ENCODE assay signal across 15 mouse cellular contexts in the genomic region with DNA sequence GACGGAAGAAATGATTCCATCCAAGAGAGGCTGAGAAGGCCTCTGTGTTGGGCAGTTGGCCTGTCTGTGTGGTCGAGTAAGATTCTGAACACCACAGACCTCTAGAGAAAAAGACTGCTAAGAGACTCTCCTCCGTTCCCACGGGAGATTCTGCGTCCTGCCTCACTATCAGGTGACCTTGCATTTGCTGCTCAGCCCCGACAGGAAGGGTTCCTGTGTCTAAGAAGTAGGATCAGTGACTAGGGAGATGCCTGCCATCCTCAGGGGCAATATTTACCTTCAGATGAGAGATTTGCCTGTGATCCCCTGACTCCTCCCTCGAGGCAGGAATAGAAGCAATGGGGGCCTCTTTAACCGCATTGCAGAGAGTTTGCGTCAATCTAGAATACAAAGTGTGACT.
"Had no signal": no experiment of that assay in that cellular context is flagged by ENCODE, and none has a peak within 500 bp of the region (broad histone marks: within the 10 kb centered on the region; RNA-seq: fewer than 3 reads in every experiment).

No protein-coding gene starts in this region.

- H3K9me3 ChIP-seq: lung, embryonic 15.5 days; midbrain, embryonic 10.5 days; midbrain, embryonic 12.5 days; neural tube, embryonic 12.5 days had no signal

- H3K4me2 ChIP-seq: lung, embryonic 15.5 days; midbrain, embryonic 12.5 days; neural tube, embryonic 12.5 days had no signal

- H3K4me1 ChIP-seq: lung, embryonic 15.5 days; midbrain, embryonic 10.5 days; midbrain, embryonic 12.5 days; neural tube, embryonic 12.5 days had no signal

- H3K27ac ChIP-seq: liver, embryonic 14.5 days; lung, embryonic 15.5 days; midbrain, embryonic 10.5 days; midbrain, embryonic 12.5 days; neural tube, embryonic 12.5 days had no signal

- DNase-seq: lung, adult 2 months; lung, postnatal 14 days; midbrain, embryonic 14.5 days; right cerebral cortex, postnatal 14 days; thymus, adult 18-20 months; thymus, postnatal 14 days; thymus, postnatal 36 days had no signal

- H3K27me3 ChIP-seq: lung, embryonic 15.5 days; midbrain, embryonic 12.5 days; neural tube, embryonic 12.5 days had no signal

- H3K9ac ChIP-seq: liver, embryonic 14.5 days; lung, embryonic 15.5 days; midbrain, embryonic 12.5 days; neural tube, embryonic 12.5 days had no signal

- H3K36me3 ChIP-seq: lung, embryonic 15.5 days; midbrain, embryonic 10.5 days; midbrain, embryonic 12.5 days; neural tube, embryonic 12.5 days had no signal

- ATAC-seq: lung, postnatal 0 days; midbrain, embryonic 16.5 days had no signal

- H3K4me3 ChIP-seq: lung, embryonic 15.5 days; midbrain, embryonic 10.5 days; midbrain, embryonic 12.5 days; myocyte; neural tube, embryonic 12.5 days had no signal
